Mouse (Mus musculus) lung, postnatal 0 days (tissue): Measurements from ENCODE around the gene Hspb9. TPM values are rescaled to one million over a fixed set of nuclear protein-coding genes. Genes with fewer than 3 reads are reported as not detected.

Experiments
- ATAC-seq: fragments of 200-750 bp; cut with Nextera tagmentation; 2 replicates; pipeline ENCODE4 v1.8.0; 2017; ENCODE audit warnings: moderate library complexity
- DNase-seq: peaks from one replicate; pipeline ENCODE4 v3.0.0-alpha.2; 2016; ENCODE audit warnings: low spot score
- H3K27ac ChIP-seq: fragments of 300-500 bp; sonication (generic); 2 replicates; pipeline ENCODE4 v1.5.1; 2014; ENCODE audit warnings: antibody characterized with exemption, mild to moderate bottlenecking, low read length, mixed read lengths
- H3K27me3 ChIP-seq: fragments of 300-500 bp; sonication (generic); replicated peaks from 2 replicates; pipeline ENCODE4 v1.6.1; 2014; ENCODE audit warnings: low read length, mixed read lengths; ENCODE audit not compliant: insufficient read depth
- H3K36me3 ChIP-seq: fragments of 300-500 bp; sonication (generic); 2 replicates; pipeline ENCODE4 v1.6.1; 2014; ENCODE audit warnings: low read length, mixed read lengths; ENCODE audit not compliant: insufficient read depth
- H3K4me1 ChIP-seq: fragments of 300-500 bp; sonication (generic); 2 replicates; pipeline ENCODE4 v1.6.1; 2014; ENCODE audit warnings: antibody characterized with exemption, low read depth, low read length, mixed read lengths; ENCODE audit not compliant: insufficient read depth
- H3K4me2 ChIP-seq: fragments of 300-500 bp; sonication (generic); replicated peaks from 2 replicates; pipeline ENCODE4 v1.6.1; 2014; ENCODE audit warnings: low read depth, mild to moderate bottlenecking, low read length, moderate library complexity, mixed read lengths
- H3K4me3 ChIP-seq: fragments of 300-500 bp; sonication (generic); 2 replicates; pipeline ENCODE4 v1.5.1; 2014; ENCODE audit warnings: low read depth, low read length
- H3K9ac ChIP-seq: fragments of 300-500 bp; sonication (generic); replicated peaks from 2 replicates; pipeline ENCODE4 v1.6.1; 2014; ENCODE audit warnings: low read depth, mild to moderate bottlenecking
- H3K9me3 ChIP-seq: fragments of 300-500 bp; sonication (generic); 2 replicates; pipeline ENCODE4 v1.6.1; 2016; ENCODE audit warnings: low read length, mixed read lengths
- CTCF ChIP-seq: IDR thresholded peaks from 2 replicates; pipeline ENCODE4 v1.5.1; 2016; ENCODE audit warnings: antibody characterized with exemption, mild to moderate bottlenecking
- EP300 ChIP-seq: IDR thresholded peaks from 2 replicates; pipeline ENCODE4 v1.6.1; 2016; ENCODE audit warnings: antibody characterized with exemption, mild to moderate bottlenecking, control low read depth
- WGBS: fragments of 180-500 bp; shearing (Covaris S2); extraction: QIAGEN DNeasy Blood & Tissue Kit; methylation state at CpG from one replicate; pipeline ENCODE4 v1.1.7; 2014; 5-methylcytosine and 5-hydroxymethylcytosine counted together
- polyA plus RNA-seq: library from polyadenylated mRNA; unstranded; fragments of >200 nt; fragmentation: Nextera tagmentation; extraction: Ambion mirVana; gene quantifications from 2 replicates; pipeline ENCODE4 v1.2.1, GENCODE M21; 2015

Gene Hspb9
- polyA plus RNA-seq, 1 experiment from 2014 or later: 0.51 TPM

GRCm38 (mm10) chr11:100749469-100749868, 35.8 kb downstream of the Hspb9 start:
- no peak overlapping the region for H3K4me2 ChIP-seq
- H3K9ac ChIP-seq: no peak overlapping the region
- DNase-seq (no peak), ATAC-seq (no peak)
- no peaks in the 10 kb centered on the region for H3K9me3 ChIP-seq
- H3K36me3 ChIP-seq: no peaks in the 10 kb centered on the region
- H3K4me3 ChIP-seq: no peak overlapping the region
- no peaks in the 10 kb centered on the region for H3K4me1 ChIP-seq
- no peak overlapping the region for H3K27ac ChIP-seq
- 0 out of 2 replicates have a peak, but pooled peaks cover 3% of the 10 kb centered on the region for H3K27me3 ChIP-seq
- WGBS: 32% methylated on average over 25 of the region's 25 CpGs
- TF ChIP-seq CTCF (no peak), EP300 (no peak)

DNA sequence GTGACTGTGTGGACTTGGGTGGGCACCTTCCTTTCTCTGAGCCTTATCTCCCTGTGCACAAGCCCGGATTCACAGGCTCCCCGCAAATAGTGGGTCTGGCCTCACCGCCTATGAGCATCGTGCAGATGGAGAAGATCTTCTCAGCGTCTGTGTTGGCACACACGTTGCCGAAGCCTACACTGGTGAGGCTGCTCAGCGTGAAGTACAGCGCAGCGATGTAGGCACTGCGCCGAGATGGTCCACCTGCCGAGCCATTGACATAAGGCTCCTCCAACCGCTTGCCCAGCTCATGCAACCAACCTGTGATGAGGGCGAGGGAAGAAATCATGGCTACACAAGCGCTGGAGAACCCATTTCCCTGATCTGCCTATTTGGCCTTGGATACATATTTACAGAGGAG, 36.5 kb downstream of the Hspb9 start:
- no peaks in the 10 kb centered on the region for H3K36me3 ChIP-seq
- ATAC-seq (no peak), DNase-seq (no peak)
- no peak for TF ChIP-seq CTCF
- no peak for TF ChIP-seq EP300
- no peak overlapping the region for H3K4me2 ChIP-seq
- 0 out of 2 replicates have a peak, but pooled peaks cover 3% of the 10 kb centered on the region for H3K27me3 ChIP-seq
- no peaks in the 10 kb centered on the region for H3K9me3 ChIP-seq
- no peak overlapping the region for H3K9ac ChIP-seq
- 85% methylated on average over 16 of the region's 16 CpGs for WGBS
- no peaks in the 10 kb centered on the region for H3K4me1 ChIP-seq
- no peak overlapping the region for H3K27ac ChIP-seq
- H3K4me3 ChIP-seq: no peak overlapping the region

DNA sequence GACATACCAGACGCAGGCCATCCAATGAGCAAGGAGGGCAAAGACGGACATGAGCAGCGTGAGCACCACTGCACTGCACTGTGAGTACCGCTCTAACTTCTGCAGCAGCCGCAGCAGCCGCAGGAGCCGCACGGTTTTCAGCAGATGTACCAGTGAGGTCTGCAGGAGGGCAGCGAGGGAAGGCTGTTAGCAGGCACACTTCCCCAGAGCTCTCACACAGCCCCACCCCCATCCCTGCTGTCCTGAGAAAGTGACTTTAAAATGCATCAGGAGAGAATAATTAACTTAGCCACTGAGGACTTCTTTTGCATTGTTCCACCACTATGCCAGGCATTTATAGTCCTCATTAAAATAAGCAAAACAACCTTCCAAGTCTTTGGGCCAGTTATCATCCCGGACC, 38.6 kb downstream of the Hspb9 start:
- H3K4me3 ChIP-seq: no peak overlapping the region
- DNase-seq: no peak
- H3K4me2 ChIP-seq: no peak overlapping the region
- ATAC-seq: no peak
- H3K9ac ChIP-seq: no peak overlapping the region
- H3K4me1 ChIP-seq: no peaks in the 10 kb centered on the region
- H3K36me3 ChIP-seq: no peaks in the 10 kb centered on the region
- no peaks in the 10 kb centered on the region for H3K9me3 ChIP-seq
- no peak overlapping the region for H3K27ac ChIP-seq
- 25% methylated on average over 10 of the region's 10 CpGs for WGBS
- TF ChIP-seq CTCF (no peak), EP300 (no peak)
- 0 out of 2 replicates have a peak, but pooled peaks cover 3% of the 10 kb centered on the region for H3K27me3 ChIP-seq

DNA sequence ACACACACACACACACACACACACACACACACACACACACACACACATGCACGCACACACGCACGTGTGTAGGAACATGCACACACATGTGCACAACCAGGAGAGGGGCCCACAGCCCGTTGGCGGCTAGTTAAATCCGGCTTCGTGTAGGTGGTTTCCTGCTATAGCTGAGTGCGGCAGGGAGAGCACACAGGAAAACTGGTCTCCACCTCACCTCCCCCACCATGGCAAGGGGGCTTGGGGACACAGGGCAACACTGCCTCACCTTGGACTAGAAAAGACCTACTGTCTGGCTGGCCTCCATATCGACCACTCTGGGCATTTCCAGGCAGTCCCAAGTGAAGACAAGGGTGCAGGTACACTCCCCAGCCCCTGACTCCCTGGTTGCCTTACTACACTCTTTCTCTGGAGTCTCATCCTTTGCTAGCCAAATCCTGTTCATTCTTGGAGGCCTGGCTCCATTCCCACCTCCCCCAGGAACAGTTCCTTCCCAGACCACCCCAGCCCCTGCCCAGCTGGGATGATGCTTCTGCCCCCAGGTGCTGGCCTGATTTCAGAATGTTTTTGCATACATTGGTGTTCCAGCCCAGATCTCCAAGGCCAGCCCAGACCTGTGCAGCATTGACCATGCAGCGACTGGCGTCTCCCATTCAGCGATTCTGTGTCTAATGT, 40.5 kb downstream of the Hspb9 start:
- Histone ChIP-seq H3K27me3 (peaks cover 9% of the 10 kb centered on the region; the same call in 1 of the 2 replicates), H3K4me3 (no peak overlapping the region), H3K4me2 (no peak overlapping the region), H3K9ac (no peak overlapping the region), H3K36me3 (no peaks in the 10 kb centered on the region), H3K4me1 (no peaks in the 10 kb centered on the region), H3K9me3 (no peaks in the 10 kb centered on the region), H3K27ac (no peak overlapping the region)
- DNase-seq (no peak), ATAC-seq (no peak)
- TF ChIP-seq EP300: no peak
- TF ChIP-seq CTCF: no peak
- WGBS: 70% methylated on average over 12 of the region's 12 CpGs

GRCm38 (mm10) chr11:100754693-100755057, 41.0 kb downstream of the Hspb9 start:
- Histone ChIP-seq H3K27ac (no peak overlapping the region), H3K9ac (no peak overlapping the region), H3K36me3 (no peaks in the 10 kb centered on the region), H3K27me3 (peaks cover 11% of the 10 kb centered on the region), H3K9me3 (no peaks in the 10 kb centered on the region), H3K4me1 (no peaks in the 10 kb centered on the region), H3K4me3 (no peak overlapping the region), H3K4me2 (no peak overlapping the region)
- WGBS: 83% methylated on average over 3 of the region's 3 CpGs
- DNase-seq: no peak
- ATAC-seq: no peak
- TF ChIP-seq EP300 (no peak), CTCF (no peak)

- peaks cover 13% of the 10 kb centered on the region for H3K27me3 ChIP-seq
- no peak overlapping the region for H3K27ac ChIP-seq
- no peaks in the 10 kb centered on the region for H3K36me3 ChIP-seq
- WGBS: 60% methylated on average over 6 of the region's 6 CpGs
- no peak for TF ChIP-seq CTCF
- no peak for TF ChIP-seq EP300
- no peak for DNase-seq
- H3K9me3 ChIP-seq: no peaks in the 10 kb centered on the region
- H3K4me2 ChIP-seq: no peak overlapping the region
- H3K4me1 ChIP-seq: no peaks in the 10 kb centered on the region
- no peak overlapping the region for H3K4me3 ChIP-seq
- no peak for ATAC-seq
- no peak overlapping the region for H3K9ac ChIP-seq
These were observed 42.8 kb downstream of the Hspb9 start for GRCm38 (mm10) chr11:100756476-100756875.
